Comparison of ENCODE assay signal across 7 mouse cellular contexts in genomic region chr17:8165608-8165945, GRCm38 (mm10). TPM values are rescaled to one million over a fixed set of nuclear protein-coding genes. Genes with fewer than 3 reads are reported as not detected.
DNase-seq lines count a peak whose midpoint lies in the region; ATAC-seq and TF ChIP-seq lines count a peak whose summit lies in the region.
"Not testable (repeated sequence)": the region's sequence is repeated elsewhere in the genome, so short reads cannot be mapped to it uniquely, and the experiment has no call there.

No protein-coding gene starts in this region.

- H3K36me3 ChIP-seq in hindbrain, postnatal 0 days (ENCODE audit: insufficient read depth, low read length); limb, embryonic 11.5 days (ENCODE audit: control insufficient read depth, insufficient read depth, low read length): not testable (repeated sequence)
- H3K36me3 ChIP-seq in megakaryocyte, embryonic 14.5 days (replicated peaks; ENCODE audit: low read length): peaks cover 22% of the 10 kb centered on the region

- not testable (repeated sequence) for TF ChIP-seq CTCF in hindbrain, postnatal 0 days (IDR thresholded peaks at IDR 0.05; ENCODE audit: low read depth)

- peak; percentile 27 for ATAC-seq in granulocyte monocyte progenitor cell, adult 5-6 weeks (replicated peaks; ENCODE audit: poor library complexity, severe bottlenecking)
- not testable (repeated sequence) for ATAC-seq in hindbrain, postnatal 0 days; limb, embryonic 11.5 days (ENCODE audit: insufficient number of reproducible peaks, low FRiP score, low TSS enrichment, low read depth)

- H3K4me3 ChIP-seq in hindbrain, postnatal 0 days (ENCODE audit: low read length): peak overlapping the region; percentile 40
- H3K4me3 ChIP-seq in limb, embryonic 11.5 days (ENCODE audit: low read depth, low read length): peak overlapping the region; percentile 35
- peak overlapping the region; percentile 91 for H3K4me3 ChIP-seq in megakaryocyte, embryonic 14.5 days (replicated peaks)

- not testable (repeated sequence) for H3K9me3 ChIP-seq in hindbrain, postnatal 0 days (ENCODE audit: low read length); limb, embryonic 11.5 days (ENCODE audit: control insufficient read depth, low read length); megakaryocyte, embryonic 14.5 days

- H3K4me2 ChIP-seq in hindbrain, postnatal 0 days (ENCODE audit: low read depth, low read length): peak overlapping the region; percentile 42; the same call in 1 of the 2 replicates
- not testable (repeated sequence) for H3K4me2 ChIP-seq in limb, embryonic 11.5 days (ENCODE audit: low read depth, severe bottlenecking)

- H3K27ac ChIP-seq in hindbrain, postnatal 0 days; limb, embryonic 11.5 days (replicated peaks; ENCODE audit: low read depth, low read length): not testable (repeated sequence)

- not testable (repeated sequence) for H3K9ac ChIP-seq in hindbrain, postnatal 0 days (replicated peaks; ENCODE audit: low read length); limb, embryonic 11.5 days (ENCODE audit: low read length)

- peak; percentile 38 for DNase-seq in adrenal gland, postnatal 10 days
- peak; percentile 12 for DNase-seq in embryo, embryonic 11 days
- DNase-seq in hindbrain, postnatal 0 days (ENCODE audit: low spot score): not testable (repeated sequence)
- peak; percentile 30 for DNase-seq in limb, embryonic 11.5 days (ENCODE audit: low spot score)
- peak; percentile 32 for DNase-seq in right cerebral cortex, adult 18-20 months

- not testable (repeated sequence) for H3K27me3 ChIP-seq in hindbrain, postnatal 0 days (ENCODE audit: insufficient read depth, low read length); limb, embryonic 11.5 days (ENCODE audit: control insufficient read depth, insufficient read depth, low read length); megakaryocyte, embryonic 14.5 days (replicated peaks)

- WGBS in hindbrain, postnatal 0 days: 0% methylated on average over 22 of the region's 42 CpGs
- WGBS in limb, embryonic 11.5 days: under 1% methylated on average over 32 of the region's 42 CpGs

- not testable (repeated sequence) for H3K4me1 ChIP-seq in hindbrain, postnatal 0 days (ENCODE audit: insufficient read depth, low read length); limb, embryonic 11.5 days (ENCODE audit: control insufficient read depth, insufficient read depth, low read length)
- H3K4me1 ChIP-seq in megakaryocyte, embryonic 14.5 days: peaks cover 12% of the 10 kb centered on the region

RNA-seq across cellular contexts. Expression of gene Fgfr1op, which starts 0.3 kb away (rescaled TPM):
- 10 to 100 TPM; 14.2 to 22.8 TPM for total RNA-seq in adrenal gland, postnatal 10 days (2021)
- total RNA-seq in granulocyte monocyte progenitor cell, adult 5-6 weeks (2014; fragmentation: Nextera tagmentation): 34.3 and 38.7 TPM in 2 replicates
- 49.2 and 53.3 TPM in 2 replicates for total RNA-seq in granulocyte monocyte progenitor cell, adult 5-6 weeks (2017)
- 11.8 and 17.3 TPM in 2 replicates for total RNA-seq in hindbrain, postnatal 0 days (2014; rRNA removed)
- 18.6 and 20.4 TPM in 2 replicates for polyA plus RNA-seq in hindbrain, postnatal 0 days (2015; fragmentation: Nextera tagmentation; extraction: Ambion mirVana)
- 59.2 and 64.0 TPM in 2 replicates for polyA plus RNA-seq in limb, embryonic 11.5 days (2014; fragmentation: Nextera tagmentation; extraction: Ambion mirVana)
- 2.2 TPM in 1 of 2 replicates, not detected in the other for polyA plus RNA-seq in megakaryocyte, embryonic 14.5 days (2012; ENCODE audit: insufficient read depth, low replicate concordance)

RNA-seq across cellular contexts. Expression of gene Rnaset2a, which starts 17.7 kb away (rescaled TPM):
- 10 to 100 TPM; 41.7 to 42.4 TPM for total RNA-seq in adrenal gland, postnatal 10 days (2021)
- total RNA-seq in granulocyte monocyte progenitor cell, adult 5-6 weeks (2014; fragmentation: Nextera tagmentation): 71.8 and 74.2 TPM in 2 replicates
- total RNA-seq in granulocyte monocyte progenitor cell, adult 5-6 weeks (2017): 57.8 and 62.4 TPM in 2 replicates
- total RNA-seq in hindbrain, postnatal 0 days (2014; rRNA removed): 13.7 and 26.9 TPM in 2 replicates
- polyA plus RNA-seq in hindbrain, postnatal 0 days (2015; fragmentation: Nextera tagmentation; extraction: Ambion mirVana): 24.0 and 25.4 TPM in 2 replicates
- 20.4 and 21.2 TPM in 2 replicates for polyA plus RNA-seq in limb, embryonic 11.5 days (2014; fragmentation: Nextera tagmentation; extraction: Ambion mirVana)
- 29.1 and 88.8 TPM in 2 replicates for polyA plus RNA-seq in megakaryocyte, embryonic 14.5 days (2012; ENCODE audit: insufficient read depth, low replicate concordance)

RNA-seq across cellular contexts. Expression of gene Gm49673, which starts 18.0 kb away (rescaled TPM):
- total RNA-seq in adrenal gland, postnatal 10 days (2021): under 1 TPM in 1 of 2 experiments, not detected in 1; 0.39 TPM
- total RNA-seq in granulocyte monocyte progenitor cell, adult 5-6 weeks (2014; fragmentation: Nextera tagmentation): not detected in 2 replicates
- not detected in 2 replicates for total RNA-seq in granulocyte monocyte progenitor cell, adult 5-6 weeks (2017)
- total RNA-seq in hindbrain, postnatal 0 days (2014; rRNA removed): 1.6 and 6.0 TPM in 2 replicates
- polyA plus RNA-seq in hindbrain, postnatal 0 days (2015; fragmentation: Nextera tagmentation; extraction: Ambion mirVana): 0.35 and 0.79 TPM in 2 replicates
- 0.35 TPM in 1 of 2 replicates, not detected in the other for polyA plus RNA-seq in limb, embryonic 11.5 days (2014; fragmentation: Nextera tagmentation; extraction: Ambion mirVana)
- not detected in 2 replicates for polyA plus RNA-seq in megakaryocyte, embryonic 14.5 days (2012; ENCODE audit: insufficient read depth, low replicate concordance)

Comparison
In these comparisons a context has a peak if more than half of its experiments do, and no peak if none do; other contexts are left out.
1. H3K4me3 ChIP-seq: peak in every context shown above with its lines; median percentile 91 in megakaryocyte, embryonic 14.5 days; 40 in hindbrain, postnatal 0 days; 35 in limb, embryonic 11.5 days.